Mouse (Mus musculus) kidney, adult 2 months (tissue): ENCODE results near the gene Slc3a2. TPM values are rescaled to one million over a fixed set of nuclear protein-coding genes. Genes with fewer than 3 reads are reported as not detected.

Source experiments
- DNase-seq: peaks from one replicate; pipeline ENCODE4 v3.0.0; 2021
- H3K27ac ChIP-seq: fragments of 200-500 bp; 2 replicates; pipeline ENCODE4 v1.5.1; 2012; ENCODE audit warnings: low read depth, low read length, control low read depth, inconsistent platforms; ENCODE audit not compliant: insufficient read depth
- H3K27me3 ChIP-seq: fragments of 200-500 bp; replicated peaks from 2 replicates; pipeline ENCODE4 v1.6.1; 2012; ENCODE audit warnings: mild to moderate bottlenecking, moderate library complexity, low read length, inconsistent platforms; ENCODE audit not compliant: control insufficient read depth, insufficient read depth
- H3K36me3 ChIP-seq: fragments of 200-500 bp; 2 replicates; pipeline ENCODE4 v1.6.1; 2012; ENCODE audit warnings: mild to moderate bottlenecking, moderate library complexity, low read length, inconsistent platforms; ENCODE audit not compliant: control insufficient read depth, insufficient read depth
- H3K4me1 ChIP-seq: fragments of 200-500 bp; 2 replicates; pipeline ENCODE4 v1.6.1; 2011; ENCODE audit warnings: low read length; ENCODE audit not compliant: control insufficient read depth, insufficient read depth
- H3K4me3 ChIP-seq: fragments of 200-500 bp; 2 replicates; pipeline ENCODE4 v1.5.1; 2011; ENCODE audit warnings: mild to moderate bottlenecking, low read depth, low read length, control low read depth; ENCODE audit not compliant: insufficient read depth
- CTCF ChIP-seq: fragments of 200-500 bp; conservative IDR thresholded peaks from 2 replicates; pipeline ENCODE4 v1.5.1; 2011; ENCODE audit warnings: low read depth, mild to moderate bottlenecking, control low read depth, low read length, moderate library complexity, mixed read lengths; ENCODE audit not compliant: insufficient read depth, insufficient read length
- POLR2A ChIP-seq: fragments of 200-500 bp; IDR thresholded peaks from one replicate; pipeline ENCODE4 v1.6.1; 2011; ENCODE audit warnings: low read depth, low read length, control low read depth
- WGBS: fragments of 180-500 bp; shearing (Covaris S2); methylation state at CpG from one replicate; pipeline ENCODE4 v1.1.7; 2018; 5-methylcytosine and 5-hydroxymethylcytosine counted together
- polyA plus RNA-seq: library from polyadenylated mRNA; depleted of rRNA; stranded (reverse); fragments of >200 nt; gene quantifications from 2 replicates; pipeline ENCODE4 v1.2.3, GENCODE M21; 2012; rRNA removed

Slc3a2 gene
- polyA plus RNA-seq, 1 experiment, result 560 TPM

GRCm38 (mm10) chr19:8665746-8666145 is 57.4 kb downstream of the Slc3a2 start:
- WGBS, result 73% methylated on average over 5 of the region's 5 CpGs
- DNase-seq, result no peak
- TF ChIP-seq CTCF, result no peak
- no peak for TF ChIP-seq POLR2A
- no peak overlapping the region for H3K27ac ChIP-seq
- H3K36me3 ChIP-seq, result no peaks in the 10 kb centered on the region
- H3K4me3 ChIP-seq, result no peak overlapping the region
- H3K27me3 ChIP-seq, result no peaks in the 10 kb centered on the region
- H3K4me1 ChIP-seq, result no peaks in the 10 kb centered on the region

GRCm38 (mm10) chr19:8664859-8665258 is 58.3 kb downstream of the Slc3a2 start:
- H3K4me3 ChIP-seq, result no peak overlapping the region
- TF ChIP-seq CTCF, result no peak
- no peak for TF ChIP-seq POLR2A
- 96% methylated on average over 3 of the region's 3 CpGs for WGBS
- no peaks in the 10 kb centered on the region for H3K27me3 ChIP-seq
- no peak for DNase-seq
- H3K4me1 ChIP-seq, result no peaks in the 10 kb centered on the region
- H3K27ac ChIP-seq, result no peak overlapping the region
- H3K36me3 ChIP-seq, result no peaks in the 10 kb centered on the region

GRCm38 (mm10) chr19:8663911-8664421 is 59.2 kb downstream of the Slc3a2 start:
- H3K27ac ChIP-seq, result no peak overlapping the region
- no peak overlapping the region for H3K4me3 ChIP-seq
- no peak for TF ChIP-seq POLR2A
- no peak for TF ChIP-seq CTCF
- H3K4me1 ChIP-seq, result no peaks in the 10 kb centered on the region
- no peaks in the 10 kb centered on the region for H3K36me3 ChIP-seq
- no peak for DNase-seq
- H3K27me3 ChIP-seq, result no peaks in the 10 kb centered on the region
- WGBS, result 20% methylated on average over 10 of the region's 10 CpGs

- no peak for DNase-seq
- H3K4me3 ChIP-seq, result no peak within 1 kb of the TSS
- H3K27ac ChIP-seq, result no peak within 1 kb of the TSS
- TF ChIP-seq CTCF (no peak), POLR2A (no peak)
- no peaks in the 10 kb centered on the region for H3K36me3 ChIP-seq
- no peaks in the 10 kb centered on the region for H3K4me1 ChIP-seq
- WGBS, result 61% methylated on average over 9 of the region's 9 CpGs
- no peaks in the 10 kb centered on the region for H3K27me3 ChIP-seq
These were observed 59.8 kb downstream of the Slc3a2 start, which contains the start of gene Chrm1 for GRCm38 (mm10) chr19:8663360-8663839. TSS of gene Chrm1 (plus strand) at chr19:8663789.

- TF ChIP-seq POLR2A, result no peak
- peak; percentile 65 for TF ChIP-seq CTCF
- Histone ChIP-seq H3K27me3 (no peaks in the 10 kb centered on the region), H3K36me3 (no peaks in the 10 kb centered on the region), H3K27ac (no peak overlapping the region), H3K4me3 (peak overlapping the region; percentile 40; the same call in 1 of the 2 replicates), H3K4me1 (no peaks in the 10 kb centered on the region)
- DNase-seq, result peak; percentile 50
- 7% methylated on average over 11 of the region's 11 CpGs for WGBS
These were observed 60.8 kb downstream of the Slc3a2 start for GRCm38 (mm10) chr19:8662337-8662736.

GRCm38 (mm10) chr19:8661821-8662307 is 61.3 kb downstream of the Slc3a2 start:
- H3K27ac ChIP-seq, result no peak overlapping the region
- H3K27me3 ChIP-seq, result no peaks in the 10 kb centered on the region
- DNase-seq, result no peak
- H3K36me3 ChIP-seq, result no peaks in the 10 kb centered on the region
- no peak for TF ChIP-seq POLR2A
- TF ChIP-seq CTCF, result no peak
- peak overlapping the region; percentile 40 for H3K4me3 ChIP-seq
- H3K4me1 ChIP-seq, result no peaks in the 10 kb centered on the region
- WGBS, result 3% methylated on average over 35 of the region's 35 CpGs

Other genes with a start within 250 kb of the Slc3a2 start
- gene Slc22a8, start 132.1 kb downstream of the Slc3a2 start, polyA plus RNA-seq, result 526 and 582 TPM in 2 replicates
- 355 and 358 TPM in 2 replicates for gene Slc22a6, start 105.3 kb downstream of the Slc3a2 start, polyA plus RNA-seq
- 0.53 and 0.62 TPM in 2 replicates for gene Chrm1, start 59.6 kb downstream of the Slc3a2 start, polyA plus RNA-seq
- 28.2 and 29.3 TPM in 2 replicates for gene Wdr74, start 12.5 kb upstream of the Slc3a2 start, polyA plus RNA-seq
- gene 1700092M07Rik, start 17.3 kb upstream of the Slc3a2 start, polyA plus RNA-seq, result 0.39 TPM in 1 of 2 replicates, not detected in the other
- gene Stx5a, start 18.0 kb upstream of the Slc3a2 start, polyA plus RNA-seq, result 51.4 and 59.4 TPM in 2 replicates
- gene Nxf1, start 33.7 kb upstream of the Slc3a2 start, polyA plus RNA-seq, result 84.0 and 89.7 TPM in 2 replicates
- gene Tmem223, start 47.6 kb upstream of the Slc3a2 start, polyA plus RNA-seq, result 238 and 291 TPM in 2 replicates
- gene Tmem179b, start 51.1 kb upstream of the Slc3a2 start, polyA plus RNA-seq, result 105 and 110 TPM in 2 replicates
- 10.4 and 12.1 TPM in 2 replicates for gene Taf6l, start 63.0 kb upstream of the Slc3a2 start, polyA plus RNA-seq
- 60.7 and 72.9 TPM in 2 replicates for gene Polr2g, start 75.2 kb upstream of the Slc3a2 start, polyA plus RNA-seq
- gene Zbtb3, start 79.2 kb upstream of the Slc3a2 start, polyA plus RNA-seq, result 1.4 and 1.6 TPM in 2 replicates
- 15.4 and 18.7 TPM in 2 replicates for gene Ttc9c, start 96.0 kb upstream of the Slc3a2 start, polyA plus RNA-seq
- gene Hnrnpul2, start 96.6 kb upstream of the Slc3a2 start, polyA plus RNA-seq, result 19.3 and 25.5 TPM in 2 replicates
- 3.5 TPM in 1 of 2 replicates, not detected in the other for gene AC129217.1, start 106.4 kb upstream of the Slc3a2 start, polyA plus RNA-seq
- gene Bscl2, start 114.1 kb upstream of the Slc3a2 start, polyA plus RNA-seq, result 204 and 214 TPM in 2 replicates
- gene Gng3, start 115.8 kb upstream of the Slc3a2 start, polyA plus RNA-seq, result 0.29 and 0.83 TPM in 2 replicates
- gene Lrrn4cl, start 127.4 kb upstream of the Slc3a2 start, polyA plus RNA-seq, result 0.87 and 1.5 TPM in 2 replicates
- 121 and 133 TPM in 2 replicates for gene Ubxn1, start 148.1 kb upstream of the Slc3a2 start, polyA plus RNA-seq
- 49.4 and 74.7 TPM in 2 replicates for gene Uqcc3, start 157.6 kb upstream of the Slc3a2 start, polyA plus RNA-seq
- gene Lbhd1, start 160.4 kb upstream of the Slc3a2 start, polyA plus RNA-seq, result 1.6 and 2.2 TPM in 2 replicates
- not detected in 2 replicates for gene Gm49403, start 160.6 kb upstream of the Slc3a2 start, polyA plus RNA-seq
- 21.7 and 23.9 TPM in 2 replicates for gene 1810009A15Rik, start 165.5 kb upstream of the Slc3a2 start, polyA plus RNA-seq
- not detected in 2 replicates for gene Gm49416, start 165.6 kb upstream of the Slc3a2 start, polyA plus RNA-seq
- gene Ints5, start 169.6 kb upstream of the Slc3a2 start, polyA plus RNA-seq, result 16.7 and 18.9 TPM in 2 replicates
- gene Ganab, start 174.7 kb upstream of the Slc3a2 start, polyA plus RNA-seq, result 130 and 136 TPM in 2 replicates
- gene B3gat3, start 197.0 kb upstream of the Slc3a2 start, polyA plus RNA-seq, result 105 and 125 TPM in 2 replicates
- 12.0 and 13.9 TPM in 2 replicates for gene Rom1, start 206.0 kb upstream of the Slc3a2 start, polyA plus RNA-seq
- gene Eml3, start 206.2 kb upstream of the Slc3a2 start, polyA plus RNA-seq, result 35.1 and 35.7 TPM in 2 replicates
- 16.9 and 19.8 TPM in 2 replicates for gene Mta2, start 218.5 kb upstream of the Slc3a2 start, polyA plus RNA-seq
- 14.1 and 14.3 TPM in 2 replicates for gene Tut1, start 230.5 kb upstream of the Slc3a2 start, polyA plus RNA-seq
- 203 and 236 TPM in 2 replicates for gene Eef1g, start 243.7 kb upstream of the Slc3a2 start, polyA plus RNA-seq